Mouse (Mus musculus) C2C12 (cell line): ENCODE measurements around the gene Slc12a7. TPM values are rescaled to one million over a fixed set of nuclear protein-coding genes. Genes with fewer than 3 reads are reported as not detected.

Experiments used
- H3K27me3 ChIP-seq: one replicate; pipeline ENCODE4 v1.6.1; 2011; ENCODE audit not compliant: control insufficient read depth, insufficient read depth, insufficient read length
- H3K36me3 ChIP-seq: one replicate; pipeline ENCODE4 v1.6.1; 2011; ENCODE audit not compliant: control insufficient read depth, insufficient read depth
- H3K4me3 ChIP-seq: one replicate; pipeline ENCODE4 v1.5.1; 2011; ENCODE audit warnings: mild to moderate bottlenecking, control low read depth; ENCODE audit not compliant: poor library complexity, insufficient read depth, severe bottlenecking
- H3K79me2 ChIP-seq: one replicate; pipeline ENCODE4 v1.6.1; 2011; ENCODE audit not compliant: control insufficient read depth, insufficient read depth
- H3K79me3 ChIP-seq: one replicate; pipeline ENCODE4 v1.6.1; 2011; ENCODE audit warnings: low read depth, control low read depth
- H3ac ChIP-seq: one replicate; pipeline ENCODE3; 2011; ENCODE audit warnings: low read depth; ENCODE audit not compliant: control insufficient read depth, insufficient read length
- CEBPB ChIP-seq: IDR thresholded peaks from one replicate; pipeline ENCODE4 v1.6.1; 2011; ENCODE audit warnings: low read depth, mild to moderate bottlenecking, control low read depth, moderate library complexity
- CTCF ChIP-seq: IDR thresholded peaks from one replicate; pipeline ENCODE4 v1.5.1; 2011; ENCODE audit not compliant: control insufficient read depth, insufficient read depth, insufficient read length
- FOSL1 ChIP-seq: IDR thresholded peaks from one replicate; pipeline ENCODE4 v1.8.0; 2011; ENCODE audit warnings: mild to moderate bottlenecking, low read length; ENCODE audit not compliant: poor library complexity, insufficient read depth, severe bottlenecking
- MAX ChIP-seq: IDR thresholded peaks from one replicate; pipeline ENCODE4 v1.6.1; 2011; ENCODE audit warnings: mild to moderate bottlenecking, control low read depth
- MYOD1 ChIP-seq: IDR thresholded peaks from one replicate; pipeline ENCODE4 v1.6.1; 2011; ENCODE audit warnings: low read depth; ENCODE audit not compliant: control insufficient read depth, insufficient read length
- MYOG ChIP-seq: IDR thresholded peaks from one replicate; pipeline ENCODE4 v1.6.1; 2011; ENCODE audit not compliant: control insufficient read depth, insufficient read length; ENCODE audit errors: extremely low read depth
- USF1 ChIP-seq: IDR thresholded peaks from one replicate; pipeline ENCODE4 v1.6.1; 2011; ENCODE audit warnings: low read depth, mild to moderate bottlenecking, control low read depth, moderate library complexity
- polyA plus RNA-seq: library from polyadenylated mRNA; unstranded; fragments of >200 nt; fragmentation: generic; extraction: Trizol; gene quantifications from one replicate; pipeline ENCODE4 v1.2.1, GENCODE M21; 2012; ENCODE audit warnings: missing spikeins

Slc12a7 gene
- polyA plus RNA-seq, 1 experiment = 28.7 TPM

GRCm38 (mm10) chr13:73765393-73765792 is 32.5 kb downstream of the Slc12a7 start:
- TF ChIP-seq MYOD1 (no peak), CTCF (no peak), MYOG (no peak), CEBPB (no peak), MAX (no peak)
- no peak overlapping the region for H3K4me3 ChIP-seq

DNA sequence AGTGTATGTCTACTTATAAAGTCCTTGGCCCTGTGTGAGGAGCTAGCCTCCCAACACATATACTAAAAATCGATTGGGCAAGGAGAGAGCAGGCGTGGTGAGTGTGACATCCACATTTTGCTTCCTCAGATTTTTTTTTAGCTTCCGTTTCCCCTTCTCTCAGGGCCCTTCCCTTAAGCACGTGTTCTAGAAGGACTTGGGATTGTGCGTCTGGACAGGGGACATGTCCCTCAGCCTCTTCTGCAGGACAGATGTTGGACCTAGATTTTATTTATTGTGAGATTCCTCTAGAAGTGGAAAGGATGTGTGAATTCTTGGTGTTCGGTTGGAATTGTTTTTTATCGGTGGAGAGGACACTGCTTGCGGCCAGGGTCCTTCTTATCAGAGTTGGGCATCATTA is 34.3 kb downstream of the Slc12a7 start:
- peaks cover 76% of the 10 kb centered on the region for H3K79me3 ChIP-seq
- no peaks in the 10 kb centered on the region for H3K27me3 ChIP-seq
- H3K4me3 ChIP-seq = no peak overlapping the region
- no peak overlapping the region for H3ac ChIP-seq
- peaks cover 87% of the 10 kb centered on the region for H3K79me2 ChIP-seq
- no peak for TF ChIP-seq USF1
- TF ChIP-seq MYOD1 = no peak
- TF ChIP-seq CEBPB = no peak
- no peak for TF ChIP-seq FOSL1
- TF ChIP-seq CTCF = no peak
- TF ChIP-seq MYOG = no peak
- H3K36me3 ChIP-seq = no peaks in the 10 kb centered on the region

More at GRCm38 (mm10) chr13:73765393-73765792, 32.5 kb downstream of the Slc12a7 start:
- peaks cover 69% of the 10 kb centered on the region for H3K79me2 ChIP-seq
- no peaks in the 10 kb centered on the region for H3K36me3 ChIP-seq
- H3ac ChIP-seq = no peak overlapping the region
- no peaks in the 10 kb centered on the region for H3K27me3 ChIP-seq
- peaks cover 63% of the 10 kb centered on the region for H3K79me3 ChIP-seq

- TF ChIP-seq FOSL1 (no peak), MYOG (no peak), CEBPB (no peak), CTCF (no peak), MYOD1 (no peak), USF1 (no peak), MAX (no peak)
- H3K4me3 ChIP-seq = no peak overlapping the region
These were observed 34.9 kb downstream of the Slc12a7 start for GRCm38 (mm10) chr13:73767754-73768153.

GRCm38 (mm10) chr13:73768311-73768710 is 35.4 kb downstream of the Slc12a7 start:
- TF ChIP-seq MAX (no peak), FOSL1 (no peak), CEBPB (no peak), MYOG (no peak), CTCF (no peak), USF1 (no peak), MYOD1 (no peak)
- Histone ChIP-seq H3K79me3 (peaks cover 86% of the 10 kb centered on the region), H3ac (no peak overlapping the region), H3K4me3 (no peak overlapping the region), H3K27me3 (no peaks in the 10 kb centered on the region), H3K79me2 (peaks cover 98% of the 10 kb centered on the region), H3K36me3 (no peaks in the 10 kb centered on the region)

More at GRCm38 (mm10) chr13:73767754-73768153, 34.9 kb downstream of the Slc12a7 start:
- peaks cover 92% of the 10 kb centered on the region for H3K79me2 ChIP-seq
- no peak overlapping the region for H3ac ChIP-seq
- peaks cover 80% of the 10 kb centered on the region for H3K79me3 ChIP-seq
- H3K27me3 ChIP-seq = no peaks in the 10 kb centered on the region
- H3K36me3 ChIP-seq = no peaks in the 10 kb centered on the region

DNA sequence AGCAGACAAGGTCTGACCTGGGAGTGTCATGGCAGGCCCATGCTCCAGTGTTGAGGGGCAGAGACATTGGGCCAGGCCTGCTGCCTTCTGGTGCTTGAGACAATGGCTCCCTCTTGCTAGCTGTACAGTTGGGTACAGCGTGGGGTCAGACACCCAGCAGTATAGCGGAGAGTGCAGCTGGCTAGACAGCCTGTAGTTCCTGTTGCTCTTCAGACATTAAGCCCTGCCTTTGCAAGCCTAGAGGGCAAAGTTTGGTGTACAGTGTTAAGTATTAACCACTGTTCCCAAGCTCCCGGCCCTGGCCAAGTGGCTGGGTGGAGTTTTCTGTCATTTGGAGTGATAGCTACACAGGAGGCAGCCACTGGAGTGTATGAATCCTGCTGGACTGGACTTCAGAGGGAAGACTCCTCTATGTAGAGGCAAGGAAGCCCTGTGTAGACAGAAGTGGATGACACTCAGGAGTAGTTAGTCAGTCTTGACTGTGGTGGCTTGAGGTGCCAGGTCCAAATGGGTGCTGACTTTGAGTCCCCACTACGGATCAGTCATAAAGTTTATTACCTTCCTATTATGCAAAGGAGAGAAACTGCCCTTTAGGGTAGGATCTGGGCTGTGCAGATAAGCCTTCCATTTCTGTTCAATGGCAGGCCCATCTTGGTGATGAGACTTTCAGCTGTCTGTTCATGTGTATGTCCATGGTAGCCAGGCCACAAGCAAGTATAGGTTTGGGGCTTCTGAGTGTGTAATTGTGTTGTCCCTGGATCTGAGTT is 37.2 kb downstream of the Slc12a7 start:
- Histone ChIP-seq H3K36me3 (no peaks in the 10 kb centered on the region), H3K79me3 (peaks cover 82% of the 10 kb centered on the region)
- TF ChIP-seq USF1 = no peak
- TF ChIP-seq MYOD1 = no peak
- no peak for TF ChIP-seq CTCF
- no peak for TF ChIP-seq MYOG
- TF ChIP-seq FOSL1 = no peak
- TF ChIP-seq CEBPB = no peak
- no peak for TF ChIP-seq MAX

GRCm38 (mm10) chr13:73771131-73771530 is 38.2 kb downstream of the Slc12a7 start:
- H3K79me3 ChIP-seq = peaks cover 74% of the 10 kb centered on the region
- H3K79me2 ChIP-seq = peaks cover 100% of the 10 kb centered on the region
- no peaks in the 10 kb centered on the region for H3K36me3 ChIP-seq
- H3K4me3 ChIP-seq = no peak overlapping the region
- H3ac ChIP-seq = no peak overlapping the region
- no peaks in the 10 kb centered on the region for H3K27me3 ChIP-seq
- TF ChIP-seq MYOD1 (no peak), CTCF (no peak), USF1 (no peak), MAX (no peak), CEBPB (no peak), FOSL1 (no peak), MYOG (no peak)

More for the DNA sequence above, 37.2 kb downstream of the Slc12a7 start:
- H3ac ChIP-seq = no peak overlapping the region
- no peak overlapping the region for H3K4me3 ChIP-seq
- H3K27me3 ChIP-seq = no peaks in the 10 kb centered on the region
- H3K79me2 ChIP-seq = peaks cover 100% of the 10 kb centered on the region
